Mouse (Mus musculus): ENCODE data around the gene Gm2431. TPM values are rescaled to one million over a fixed set of nuclear protein-coding genes. Genes with fewer than 3 reads are reported as not detected.

The Gm2431 gene
- total RNA-seq, 4 experiments from 2014 or later: not detected

DNA sequence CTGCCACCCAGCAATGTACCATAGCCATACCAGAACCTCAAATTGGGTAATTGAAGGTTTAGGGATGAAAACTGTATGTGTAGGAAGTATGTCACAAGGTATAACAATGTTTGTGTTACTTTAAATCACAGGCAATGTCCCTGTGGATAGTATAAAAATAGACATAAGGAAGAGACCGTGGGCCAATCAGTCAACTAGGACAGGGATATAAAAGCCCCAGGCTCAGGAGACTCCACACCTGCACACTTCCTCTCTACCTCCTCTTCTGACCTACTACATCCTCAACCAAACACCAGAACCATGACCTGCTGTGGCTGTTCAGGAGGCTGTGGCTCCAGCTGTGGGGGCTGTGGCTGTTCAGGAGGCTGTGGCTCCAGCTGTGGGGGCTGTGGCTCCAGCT, 46.6 kb downstream of the Gm2431 start, which contains the start of gene Gm7579:
Gm7579 (plus strand) TSS at position 301 of the 400 bp plus-strand sequence.
- no peak for DNase-seq (ENCODE audit: low spot score)

Other genes with a start within 250 kb of the Gm2431 start
- gene Mob2, start 197.3 kb downstream of the Gm2431 start, total RNA-seq (2022): 10 to 100 TPM; 45.2 to 53.5 (median 46.9) TPM
- 10 to 100 TPM; 26.3 to 48.9 (median 37.9) TPM for gene Dusp8, start 162.5 kb downstream of the Gm2431 start, total RNA-seq (2022)
- gene Gm45618, start 137.6 kb downstream of the Gm2431 start, total RNA-seq (2022): not detected
- gene Gm39115, start 122.3 kb downstream of the Gm2431 start, total RNA-seq (2022): not detected
- gene Gm45337, start 113.7 kb downstream of the Gm2431 start, total RNA-seq (2022): not detected
- not detected for gene Gm29735, start 101.2 kb downstream of the Gm2431 start, total RNA-seq (2022)
- not detected for gene Gm4553, start 92.6 kb downstream of the Gm2431 start, total RNA-seq (2022)
- gene Krtap5-2, start 82.3 kb downstream of the Gm2431 start, total RNA-seq (2022): not detected
- gene Gm10153, start 68.0 kb downstream of the Gm2431 start, total RNA-seq (2022): not detected
- not detected for gene Krtap5-3, start 57.0 kb downstream of the Gm2431 start, total RNA-seq (2022)
- not detected for gene Gm7579, start 46.5 kb downstream of the Gm2431 start, total RNA-seq (2022)
- under 1 TPM in 1 of 4 experiments, not detected in 3; 0.22 TPM for gene Krtap5-5, start 28.4 kb downstream of the Gm2431 start, total RNA-seq (2022)
- gene Gm40460, start 17.3 kb downstream of the Gm2431 start, total RNA-seq (2022): not detected
- not detected for gene Gm4559, start 16.0 kb upstream of the Gm2431 start, total RNA-seq (2022)
- gene Krtap5-1, start 38.8 kb upstream of the Gm2431 start, total RNA-seq (2022): not detected
- gene Krtap5-4, start 45.2 kb upstream of the Gm2431 start, total RNA-seq (2022): not detected
- gene Ifitm10, start 115.4 kb upstream of the Gm2431 start, total RNA-seq (2022): 1 to 10 TPM; 2.4 to 4.7 (median 3.4) TPM
- 10 to 100 TPM in 1 of 4 experiments, 1 to 10 TPM in 2, under 1 TPM in 1; 0.63 to 14.1 (median 6.3) TPM for gene Gm49369, start 124.3 kb upstream of the Gm2431 start, total RNA-seq (2022)
- 1,000 to 10,000 TPM; 1,038 to 1,126 (median 1,089) TPM for gene Ctsd, start 129.7 kb upstream of the Gm2431 start, total RNA-seq (2022)
- under 1 TPM in 1 of 4 experiments, not detected in 3; 0.25 TPM for gene Syt8, start 176.5 kb upstream of the Gm2431 start, total RNA-seq (2022)
- 1 to 10 TPM; 5.1 to 10.0 (median 7.8) TPM for gene Tnni2, start 183.5 kb upstream of the Gm2431 start, total RNA-seq (2022)
- 10 to 100 TPM; 24.0 to 40.3 (median 31.7) TPM for gene Lsp1, start 202.5 kb upstream of the Gm2431 start, total RNA-seq (2022)
- 10 to 100 TPM in 1 of 4 experiments, 1 to 10 TPM in 3; 7.6 to 13.6 (median 9.6) TPM for gene Tnnt3, start 240.5 kb upstream of the Gm2431 start, total RNA-seq (2022)

All from heart, adult 8-10 months (tissue).